Mouse (Mus musculus) C2C12 (cell line): Measurements from ENCODE around the gene Myo3b. TPM values are rescaled to one million over a fixed set of nuclear protein-coding genes. Genes with fewer than 3 reads are reported as not detected.

ENCODE experiments used
- H3K27me3 ChIP-seq: one replicate; pipeline ENCODE4 v1.6.1; 2011; ENCODE audit not compliant: control insufficient read depth, insufficient read depth, insufficient read length
- H3K36me3 ChIP-seq: one replicate; pipeline ENCODE4 v1.6.1; 2011; ENCODE audit not compliant: control insufficient read depth, insufficient read depth
- H3K4me3 ChIP-seq: one replicate; pipeline ENCODE4 v1.5.1; 2011; ENCODE audit warnings: mild to moderate bottlenecking, control low read depth; ENCODE audit not compliant: poor library complexity, insufficient read depth, severe bottlenecking
- H3K79me2 ChIP-seq: one replicate; pipeline ENCODE4 v1.6.1; 2011; ENCODE audit not compliant: control insufficient read depth, insufficient read depth
- H3K79me3 ChIP-seq: one replicate; pipeline ENCODE4 v1.6.1; 2011; ENCODE audit warnings: low read depth, control low read depth
- H3ac ChIP-seq: one replicate; pipeline ENCODE3; 2011; ENCODE audit warnings: low read depth; ENCODE audit not compliant: control insufficient read depth, insufficient read length
- CEBPB ChIP-seq: IDR thresholded peaks from one replicate; pipeline ENCODE4 v1.6.1; 2011; ENCODE audit warnings: low read depth, mild to moderate bottlenecking, control low read depth, moderate library complexity
- CTCF ChIP-seq: IDR thresholded peaks from one replicate; pipeline ENCODE4 v1.5.1; 2011; ENCODE audit not compliant: control insufficient read depth, insufficient read depth, insufficient read length
- FOSL1 ChIP-seq: IDR thresholded peaks from one replicate; pipeline ENCODE4 v1.8.0; 2011; ENCODE audit warnings: mild to moderate bottlenecking, low read length; ENCODE audit not compliant: poor library complexity, insufficient read depth, severe bottlenecking
- MAX ChIP-seq: IDR thresholded peaks from one replicate; pipeline ENCODE4 v1.6.1; 2011; ENCODE audit warnings: mild to moderate bottlenecking, control low read depth
- MYOD1 ChIP-seq: IDR thresholded peaks from one replicate; pipeline ENCODE4 v1.6.1; 2011; ENCODE audit warnings: low read depth; ENCODE audit not compliant: control insufficient read depth, insufficient read length
- MYOG ChIP-seq: IDR thresholded peaks from one replicate; pipeline ENCODE4 v1.6.1; 2011; ENCODE audit not compliant: control insufficient read depth, insufficient read length; ENCODE audit errors: extremely low read depth
- USF1 ChIP-seq: IDR thresholded peaks from one replicate; pipeline ENCODE4 v1.6.1; 2011; ENCODE audit warnings: low read depth, mild to moderate bottlenecking, control low read depth, moderate library complexity
- polyA plus RNA-seq: library from polyadenylated mRNA; unstranded; fragments of >200 nt; fragmentation: generic; extraction: Trizol; gene quantifications from one replicate; pipeline ENCODE4 v1.2.1, GENCODE M21; 2012; ENCODE audit warnings: missing spikeins

The Myo3b gene
- polyA plus RNA-seq, 1 experiment = 0.11 TPM

- Histone ChIP-seq H3K27me3 (peaks cover 4% of the 10 kb centered on the region), H3K36me3 (no peaks in the 10 kb centered on the region), H3K79me2 (no peaks in the 10 kb centered on the region), H3K79me3 (no peaks in the 10 kb centered on the region), H3K4me3 (no peak overlapping the region), H3ac (no peak overlapping the region)
- TF ChIP-seq MYOG (no peak), FOSL1 (no peak), CTCF (no peak), CEBPB (no peak), MAX (no peak), USF1 (no peak), MYOD1 (no peak)
Measured at GRCm38 (mm10) chr2:70419336-70419735, 380.4 kb downstream of the Myo3b start.

- H3K4me3 ChIP-seq = no peak overlapping the region
- no peak overlapping the region for H3ac ChIP-seq
- H3K79me2 ChIP-seq = no peaks in the 10 kb centered on the region
- no peak for TF ChIP-seq FOSL1
- TF ChIP-seq CEBPB = no peak
- no peak for TF ChIP-seq MYOD1
- no peak for TF ChIP-seq MAX
- no peaks in the 10 kb centered on the region for H3K36me3 ChIP-seq
- no peaks in the 10 kb centered on the region for H3K79me3 ChIP-seq
- peaks cover 8% of the 10 kb centered on the region for H3K27me3 ChIP-seq
Measured at GRCm38 (mm10) chr2:70421144-70421874, 382.4 kb downstream of the Myo3b start.

GRCm38 (mm10) chr2:70425611-70426010 lies 386.7 kb downstream of the Myo3b start:
- Histone ChIP-seq H3K27me3 (peaks cover 8% of the 10 kb centered on the region), H3K4me3 (no peak overlapping the region), H3K79me3 (no peaks in the 10 kb centered on the region), H3K79me2 (no peaks in the 10 kb centered on the region), H3ac (no peak overlapping the region), H3K36me3 (no peaks in the 10 kb centered on the region)
- TF ChIP-seq FOSL1 = no peak
- no peak for TF ChIP-seq MYOG
- TF ChIP-seq MYOD1 = no peak
- TF ChIP-seq MAX = no peak
- TF ChIP-seq CEBPB = no peak
- no peak for TF ChIP-seq CTCF
- TF ChIP-seq USF1 = no peak

GRCm38 (mm10) chr2:70443035-70443434 lies 404.1 kb downstream of the Myo3b start:
- no peaks in the 10 kb centered on the region for H3K27me3 ChIP-seq
- H3ac ChIP-seq = no peak overlapping the region
- H3K79me3 ChIP-seq = no peaks in the 10 kb centered on the region
- no peaks in the 10 kb centered on the region for H3K79me2 ChIP-seq
- no peak for TF ChIP-seq CTCF
- TF ChIP-seq CEBPB = no peak
- TF ChIP-seq MYOG = no peak
- TF ChIP-seq MYOD1 = no peak
- no peak for TF ChIP-seq USF1
- no peaks in the 10 kb centered on the region for H3K36me3 ChIP-seq
- no peak overlapping the region for H3K4me3 ChIP-seq

- Histone ChIP-seq H3K36me3 (no peaks in the 10 kb centered on the region), H3K4me3 (no peak overlapping the region), H3K79me3 (no peaks in the 10 kb centered on the region)
Measured at GRCm38 (mm10) chr2:70444141-70444540, 405.2 kb downstream of the Myo3b start.

More at GRCm38 (mm10) chr2:70444141-70444540, 405.2 kb downstream of the Myo3b start:
- H3K27me3 ChIP-seq = no peaks in the 10 kb centered on the region
- H3K79me2 ChIP-seq = no peaks in the 10 kb centered on the region
- H3ac ChIP-seq = no peak overlapping the region
- no peak for TF ChIP-seq CEBPB
- no peak for TF ChIP-seq USF1
- TF ChIP-seq MYOD1 = no peak
- no peak for TF ChIP-seq FOSL1
- TF ChIP-seq CTCF = no peak
- no peak for TF ChIP-seq MAX
- no peak for TF ChIP-seq MYOG
